Mouse (Mus musculus) hindbrain, embryonic 16.5 days (tissue): ENCODE measurements around the gene Slc25a21. TPM values are rescaled to one million over a fixed set of nuclear protein-coding genes. Genes with fewer than 3 reads are reported as not detected.

Source experiments
- ATAC-seq: fragments of 200-750 bp; cut with Nextera tagmentation; 2 replicates; pipeline ENCODE4 v1.8.0; 2017; ENCODE audit warnings: moderate TSS enrichment, moderate library complexity
- H3K27ac ChIP-seq: fragments of 300-500 bp; sonication (generic); 2 replicates; pipeline ENCODE4 v1.5.1; 2014; ENCODE audit warnings: low read depth, mild to moderate bottlenecking, control low read depth, low read length, moderate library complexity
- H3K27me3 ChIP-seq: fragments of 300-500 bp; sonication (generic); replicated peaks from 2 replicates; pipeline ENCODE4 v1.6.1; 2014; ENCODE audit warnings: low read length; ENCODE audit not compliant: control insufficient read depth, insufficient read depth
- H3K36me3 ChIP-seq: fragments of 300-500 bp; sonication (generic); 2 replicates; pipeline ENCODE4 v1.6.1; 2014; ENCODE audit warnings: mild to moderate bottlenecking, low read length, moderate library complexity, mixed read lengths; ENCODE audit not compliant: control insufficient read depth, insufficient read depth
- H3K4me1 ChIP-seq: fragments of 300-500 bp; sonication (generic); 2 replicates; pipeline ENCODE4 v1.6.1; 2014; ENCODE audit warnings: low read depth, low read length; ENCODE audit not compliant: control insufficient read depth, insufficient read depth
- H3K4me2 ChIP-seq: fragments of 300-500 bp; sonication (generic); 2 replicates; pipeline ENCODE4 v1.6.1; 2014; ENCODE audit warnings: mild to moderate bottlenecking, low read length, control low read depth, moderate library complexity
- H3K4me3 ChIP-seq: fragments of 300-500 bp; sonication (generic); 2 replicates; pipeline ENCODE4 v1.5.1; 2014; ENCODE audit warnings: mild to moderate bottlenecking, low read length, control low read depth, moderate library complexity
- H3K9ac ChIP-seq: fragments of 300-500 bp; sonication (generic); 2 replicates; pipeline ENCODE4 v1.6.1; 2014; ENCODE audit warnings: low read depth, mild to moderate bottlenecking, control low read depth, low read length, moderate library complexity
- H3K9me3 ChIP-seq: fragments of 300-500 bp; sonication (generic); 2 replicates; pipeline ENCODE4 v1.6.1; 2014; ENCODE audit warnings: mild to moderate bottlenecking, low read length, moderate library complexity; ENCODE audit not compliant: control insufficient read depth
- WGBS: fragments of 180-500 bp; shearing (Covaris S2); extraction: QIAGEN DNeasy Blood & Tissue Kit; methylation state at CpG from one replicate; pipeline ENCODE4 v1.1.7; 2014; 5-methylcytosine and 5-hydroxymethylcytosine counted together
- polyA plus RNA-seq: library from polyadenylated mRNA; unstranded; fragments of >200 nt; fragmentation: Nextera tagmentation; extraction: Ambion mirVana; gene quantifications from 2 replicates; pipeline ENCODE4 v1.2.1, GENCODE M21; 2015

The Slc25a21 gene
- 0.10 and 0.20 TPM in 2 replicates for polyA plus RNA-seq

DNA sequence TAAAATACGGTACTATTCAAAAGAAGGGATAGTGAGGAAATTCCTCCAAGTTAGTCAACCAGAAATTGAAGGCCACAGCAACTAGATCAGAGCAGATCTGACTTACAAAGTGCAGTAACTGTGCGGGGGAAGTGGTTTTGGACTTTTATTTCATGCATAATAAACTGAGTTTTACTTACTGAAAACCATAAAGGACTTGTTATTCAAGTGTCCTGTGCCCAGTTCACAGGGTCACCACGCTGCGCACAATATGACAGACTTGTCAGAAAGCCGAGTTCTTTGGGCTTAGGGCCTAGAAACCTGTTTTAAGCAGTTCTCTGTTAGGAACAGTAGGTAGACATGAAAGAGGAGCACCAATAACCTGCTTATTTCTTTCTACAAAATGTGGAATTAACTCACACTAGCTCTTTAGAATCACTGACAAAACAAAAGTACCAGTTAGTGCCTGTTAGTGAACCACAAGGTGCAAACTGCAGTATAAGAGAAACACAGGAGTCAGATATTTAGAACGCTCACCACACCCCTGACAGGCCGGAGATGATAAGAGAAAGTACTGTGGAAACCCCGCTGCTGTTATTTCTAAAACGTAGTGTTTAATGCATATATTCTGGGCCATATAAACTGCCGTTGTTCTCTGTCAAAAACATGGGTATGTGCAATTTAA lies at the start of gene Slc25a21:
TSS of gene Slc25a21 (minus strand) at position 110 of the 664 bp plus-strand sequence.
- Histone ChIP-seq H3K27me3 (peaks cover 13% of the 10 kb centered on the region), H3K27ac (no peak within 1 kb of the TSS), H3K36me3 (no peaks in the 10 kb centered on the region), H3K4me1 (peaks cover 3% of the 10 kb centered on the region), H3K4me3 (peak within 1 kb of the TSS; percentile 54), H3K4me2 (peak within 1 kb of the TSS; percentile 93), H3K9me3 (no peaks in the 10 kb centered on the region), H3K9ac (peak within 1 kb of the TSS; percentile 64)
- no peak for ATAC-seq
- 61% methylated on average over 10 of the region's 10 CpGs for WGBS

DNA sequence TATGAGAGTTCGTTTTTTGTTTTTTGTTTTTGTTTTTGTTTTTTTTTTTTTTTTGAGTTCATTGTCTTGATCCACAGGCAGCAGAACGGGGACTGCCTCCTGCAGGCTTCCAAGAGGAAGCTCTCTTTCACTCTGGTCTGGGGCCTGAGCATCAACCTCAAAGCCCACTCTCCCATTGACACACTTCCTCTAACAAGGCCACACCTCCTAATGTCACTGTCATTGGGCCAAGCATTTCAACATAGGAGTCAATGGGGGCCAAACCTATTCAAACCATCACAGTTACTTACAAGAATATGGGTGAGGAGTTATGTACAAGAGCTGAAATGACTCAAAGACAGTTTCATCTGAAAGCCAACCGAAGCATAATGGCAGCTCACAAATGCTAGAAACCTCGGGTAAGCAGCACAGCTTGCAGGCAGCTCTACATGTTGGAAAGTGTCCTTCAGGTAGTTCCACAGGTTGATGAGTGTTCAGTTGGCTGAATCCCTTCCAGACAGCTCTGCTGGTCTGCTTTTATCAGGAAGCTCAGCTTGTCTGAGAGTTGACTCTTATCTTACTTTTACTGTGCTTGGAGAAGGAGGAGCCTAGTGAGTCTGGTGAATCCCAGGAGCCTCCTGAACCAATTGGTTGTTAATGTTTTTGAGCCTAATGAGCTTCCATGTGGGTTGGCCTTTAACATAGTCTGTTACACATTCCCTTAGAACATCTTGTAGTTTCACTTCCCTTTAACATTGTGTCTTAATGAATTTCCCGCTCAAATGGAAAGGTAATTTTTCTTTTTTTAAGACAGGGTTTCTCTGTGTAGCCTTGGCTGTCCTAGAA lies 46.6 kb upstream of the Slc25a21 start:
- Histone ChIP-seq H3K4me2 (no peak overlapping the region), H3K4me1 (no peaks in the 10 kb centered on the region), H3K27ac (no peak overlapping the region), H3K9me3 (no peaks in the 10 kb centered on the region), H3K4me3 (no peak overlapping the region), H3K9ac (no peak overlapping the region), H3K27me3 (no peaks in the 10 kb centered on the region), H3K36me3 (peaks cover 9% of the 10 kb centered on the region)
- WGBS, result 89% methylated on average over 5 of the region's 5 CpGs
- no peak for ATAC-seq

DNA sequence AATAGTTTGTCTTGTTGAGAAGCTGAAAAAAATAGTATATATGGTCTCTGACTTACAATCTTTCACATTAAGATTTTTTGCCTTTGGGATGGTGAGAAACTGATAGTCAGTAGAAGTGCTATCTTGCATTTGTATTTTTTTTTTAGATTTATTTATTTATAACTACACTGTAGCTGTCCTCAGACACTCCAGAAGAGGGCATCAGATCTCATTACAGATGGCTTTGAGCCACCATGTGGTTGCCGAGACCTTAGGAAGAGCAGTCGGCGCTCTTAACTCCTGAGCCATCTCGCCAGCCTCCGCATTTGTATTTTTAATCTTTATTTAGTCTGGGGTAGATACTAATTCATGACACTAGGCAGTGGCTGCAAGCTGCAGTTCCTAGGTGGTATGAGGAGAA lies 36.1 kb upstream of the Slc25a21 start:
- no peak for ATAC-seq
- no peaks in the 10 kb centered on the region for H3K27me3 ChIP-seq
- H3K9ac ChIP-seq, result no peak overlapping the region
- no peak overlapping the region for H3K4me2 ChIP-seq
- 91% methylated on average over 5 of the region's 5 CpGs for WGBS
- peaks cover 3% of the 10 kb centered on the region for H3K36me3 ChIP-seq
- H3K4me1 ChIP-seq, result peaks cover 3% of the 10 kb centered on the region; the same call in 1 of the 2 replicates
- H3K27ac ChIP-seq, result no peak overlapping the region
- H3K9me3 ChIP-seq, result peaks cover 3% of the 10 kb centered on the region; the same call in 1 of the 2 replicates
- H3K4me3 ChIP-seq, result no peak overlapping the region

DNA sequence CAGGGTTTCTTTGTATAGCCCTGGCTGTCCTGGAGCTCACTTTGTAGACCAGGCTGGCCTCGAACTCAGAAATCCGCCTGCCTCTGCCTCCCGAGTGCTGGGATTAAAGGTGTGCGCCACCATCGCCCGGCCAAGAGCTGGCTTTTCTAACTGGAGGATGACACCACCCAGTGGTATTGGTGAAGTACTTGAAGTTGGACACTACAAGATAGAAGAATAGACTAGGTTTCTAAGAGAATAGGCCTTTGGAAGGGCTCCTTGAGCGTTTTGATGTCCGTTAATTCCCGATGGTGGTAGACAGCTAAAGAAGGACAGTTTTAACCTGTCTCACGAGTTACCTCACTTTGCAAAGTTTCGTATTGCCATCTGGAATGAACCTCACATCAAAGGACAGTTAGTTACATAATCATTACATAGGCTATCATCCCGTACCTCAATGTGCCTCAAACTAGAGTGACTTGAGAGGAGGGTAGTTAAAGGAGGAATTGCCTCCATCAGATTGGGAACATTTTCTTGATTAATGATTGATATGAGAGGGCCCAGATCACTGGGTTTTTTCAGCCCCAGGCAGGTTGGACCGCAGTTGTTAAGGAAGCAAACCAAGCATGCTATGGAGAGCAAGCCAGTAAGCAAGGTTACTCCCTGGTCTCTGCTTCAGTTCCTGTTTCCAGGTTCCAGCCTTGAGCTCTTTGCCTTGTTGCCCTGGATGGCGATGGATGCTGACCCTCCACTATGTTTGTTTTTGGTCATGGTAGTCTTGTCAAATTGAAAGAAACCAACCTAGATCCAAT lies 34.0 kb upstream of the Slc25a21 start:
- 72% methylated on average over 14 of the region's 14 CpGs for WGBS
- Histone ChIP-seq H3K4me1 (peaks cover 3% of the 10 kb centered on the region; the same call in 1 of the 2 replicates), H3K4me3 (peak overlapping the region; percentile 74), H3K4me2 (peak overlapping the region; percentile 59), H3K9me3 (no peaks in the 10 kb centered on the region), H3K9ac (peak overlapping the region; percentile 80), H3K27ac (no peak overlapping the region), H3K27me3 (no peaks in the 10 kb centered on the region), H3K36me3 (no peaks in the 10 kb centered on the region)
- ATAC-seq, result no peak

DNA sequence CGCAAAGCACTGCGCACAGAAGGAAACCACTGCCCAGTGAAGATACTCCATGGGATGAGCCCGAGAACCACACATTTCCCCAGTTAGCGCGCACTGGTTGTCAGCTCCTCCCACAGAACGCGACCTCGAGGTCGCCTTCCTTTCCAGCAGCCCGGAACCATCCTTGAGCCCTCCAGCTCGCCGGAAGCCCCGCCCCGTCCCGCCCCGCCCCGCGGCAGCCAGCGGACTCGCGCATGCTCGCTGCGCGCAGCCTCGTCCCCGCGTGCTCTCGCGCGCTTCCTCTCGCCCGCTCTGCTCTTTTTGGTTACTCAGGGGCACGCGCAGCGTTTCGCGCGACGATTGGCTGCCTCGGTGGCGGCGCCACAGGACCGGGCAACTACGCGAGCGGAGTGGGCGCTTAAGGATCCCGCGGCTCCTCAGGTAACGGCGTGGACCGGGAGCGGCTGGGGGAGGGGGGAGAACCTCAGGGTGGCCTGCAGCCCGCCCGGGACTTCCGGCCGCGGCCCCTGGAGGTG lies 33.0 kb upstream of the Slc25a21 start, which contains the start of the genes Prps1l3 and Mipol1:
TSS of gene Prps1l3 (plus strand) at position 221 of the 515 bp plus-strand sequence.
TSS of gene Mipol1 (plus strand) at position 236 of the 515 bp plus-strand sequence.
- H3K9ac ChIP-seq, result peak within 1 kb of the TSS; percentile 80
- peak within 1 kb of the TSS; percentile 59 for H3K4me2 ChIP-seq
- peak within 1 kb of the TSS; percentile 79 for H3K27ac ChIP-seq
- peak within 1 kb of the TSS; percentile 74 for H3K4me3 ChIP-seq
- WGBS, result under 1% methylated on average over 57 of the region's 58 CpGs
- no peaks in the 10 kb centered on the region for H3K36me3 ChIP-seq
- peak; percentile 99 for ATAC-seq
- H3K9me3 ChIP-seq, result no peaks in the 10 kb centered on the region
- H3K4me1 ChIP-seq, result peaks cover 3% of the 10 kb centered on the region; the same call in 1 of the 2 replicates
- H3K27me3 ChIP-seq, result no peaks in the 10 kb centered on the region

DNA sequence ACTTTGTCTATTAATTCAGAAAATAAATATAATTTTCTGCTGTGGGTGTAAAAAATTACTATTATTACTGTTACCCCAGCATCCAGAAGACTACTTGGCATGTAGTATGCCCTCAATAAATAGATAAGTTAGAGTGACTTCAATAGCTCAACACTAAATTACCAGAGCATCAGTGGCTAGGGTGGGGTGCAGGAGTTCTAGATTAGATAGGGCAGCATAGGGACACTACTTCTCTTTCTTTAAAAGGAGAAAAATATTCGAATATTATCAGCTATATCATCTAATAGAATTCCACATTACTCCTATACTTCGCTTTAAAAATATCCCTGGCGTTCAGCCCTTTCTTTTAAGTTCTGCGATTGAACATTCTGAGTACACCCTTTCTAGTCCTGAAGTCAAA lies 32.4 kb upstream of the Slc25a21 start:
- no peaks in the 10 kb centered on the region for H3K27me3 ChIP-seq
- no peaks in the 10 kb centered on the region for H3K36me3 ChIP-seq
- peak; percentile 9 for ATAC-seq
- no peaks in the 10 kb centered on the region for H3K9me3 ChIP-seq
- peak overlapping the region; percentile 74 for H3K4me3 ChIP-seq
- 35% methylated on average over 4 of the region's 4 CpGs for WGBS
- H3K9ac ChIP-seq, result peak overlapping the region; percentile 80
- peak overlapping the region; percentile 59 for H3K4me2 ChIP-seq
- H3K4me1 ChIP-seq, result peaks cover 3% of the 10 kb centered on the region; the same call in 1 of the 2 replicates
- H3K27ac ChIP-seq, result peak overlapping the region; percentile 79

DNA sequence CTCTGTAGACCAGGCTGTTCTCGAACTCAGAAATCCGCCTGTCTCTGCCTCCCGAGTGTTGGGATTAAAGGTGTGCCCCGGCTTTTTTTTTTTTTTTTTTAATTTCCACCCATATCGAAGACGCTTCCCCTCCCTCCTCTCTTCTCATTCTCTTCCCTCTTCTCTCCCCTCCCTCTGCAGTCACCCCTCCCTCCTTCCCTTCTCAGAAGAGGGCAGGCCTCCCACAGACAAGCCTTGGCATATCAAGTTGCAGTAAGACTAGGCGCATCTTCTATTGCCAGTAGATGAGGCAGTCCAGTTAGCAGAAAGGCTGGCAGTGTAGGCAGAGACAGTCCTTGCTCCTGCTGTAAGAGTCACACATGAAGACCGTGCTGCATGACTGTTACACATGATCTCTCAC lies 30.5 kb upstream of the Slc25a21 start:
- H3K4me2 ChIP-seq, result no peak overlapping the region
- ATAC-seq, result no peak
- no peak overlapping the region for H3K9ac ChIP-seq
- no peak overlapping the region for H3K27ac ChIP-seq
- peaks cover 3% of the 10 kb centered on the region; the same call in 1 of the 2 replicates for H3K4me1 ChIP-seq
- 82% methylated on average over 4 of the region's 8 CpGs for WGBS
- no peak overlapping the region for H3K4me3 ChIP-seq
- H3K9me3 ChIP-seq, result no peaks in the 10 kb centered on the region
- H3K36me3 ChIP-seq, result no peaks in the 10 kb centered on the region
- no peaks in the 10 kb centered on the region for H3K27me3 ChIP-seq

DNA sequence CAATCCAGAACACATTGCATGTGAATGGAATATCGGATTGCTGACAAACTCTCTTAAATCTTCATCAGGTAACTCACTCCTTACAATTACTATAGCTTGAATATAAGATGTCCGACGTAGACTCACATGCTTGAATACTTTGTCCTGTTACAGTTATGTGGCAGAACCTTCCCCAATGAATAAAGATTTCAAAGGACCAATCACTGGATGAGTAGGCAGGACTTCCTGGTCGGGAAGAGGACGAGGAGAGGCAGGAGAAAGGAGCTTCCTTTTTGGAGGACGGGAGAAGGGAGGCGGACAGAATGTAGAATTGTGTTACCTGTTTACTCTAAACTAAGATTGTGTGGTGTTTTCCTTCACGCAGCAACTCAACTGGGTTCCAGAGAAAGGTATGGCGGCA lies 29.1 kb upstream of the Slc25a21 start:
- no peak overlapping the region for H3K4me3 ChIP-seq
- no peak for ATAC-seq
- H3K4me2 ChIP-seq, result no peak overlapping the region
- no peaks in the 10 kb centered on the region for H3K36me3 ChIP-seq
- H3K9ac ChIP-seq, result no peak overlapping the region
- no peaks in the 10 kb centered on the region for H3K27me3 ChIP-seq
- peaks cover 3% of the 10 kb centered on the region; the same call in 1 of the 2 replicates for H3K4me1 ChIP-seq
- H3K9me3 ChIP-seq, result no peaks in the 10 kb centered on the region
- 91% methylated on average over 9 of the region's 9 CpGs for WGBS
- no peak overlapping the region for H3K27ac ChIP-seq
